Mouse (Mus musculus) C2C12 (cell line): ENCODE measurements around the gene Pou3f4.

Source experiments
- CEBPB ChIP-seq: IDR thresholded peaks from one replicate; pipeline ENCODE4 v1.6.1; 2011; ENCODE audit warnings: low read depth, mild to moderate bottlenecking, control low read depth, moderate library complexity
- CTCF ChIP-seq: IDR thresholded peaks from one replicate; pipeline ENCODE4 v1.5.1; 2011; ENCODE audit not compliant: control insufficient read depth, insufficient read depth, insufficient read length
- FOSL1 ChIP-seq: IDR thresholded peaks from one replicate; pipeline ENCODE4 v1.8.0; 2011; ENCODE audit warnings: mild to moderate bottlenecking, low read length; ENCODE audit not compliant: poor library complexity, insufficient read depth, severe bottlenecking
- MAX ChIP-seq: IDR thresholded peaks from one replicate; pipeline ENCODE4 v1.6.1; 2011; ENCODE audit warnings: mild to moderate bottlenecking, control low read depth
- MYOD1 ChIP-seq: IDR thresholded peaks from one replicate; pipeline ENCODE4 v1.6.1; 2011; ENCODE audit warnings: low read depth; ENCODE audit not compliant: control insufficient read depth, insufficient read length
- MYOG ChIP-seq: IDR thresholded peaks from one replicate; pipeline ENCODE4 v1.6.1; 2011; ENCODE audit not compliant: control insufficient read depth, insufficient read length; ENCODE audit errors: extremely low read depth
- USF1 ChIP-seq: IDR thresholded peaks from one replicate; pipeline ENCODE4 v1.6.1; 2011; ENCODE audit warnings: low read depth, mild to moderate bottlenecking, control low read depth, moderate library complexity

DNA sequence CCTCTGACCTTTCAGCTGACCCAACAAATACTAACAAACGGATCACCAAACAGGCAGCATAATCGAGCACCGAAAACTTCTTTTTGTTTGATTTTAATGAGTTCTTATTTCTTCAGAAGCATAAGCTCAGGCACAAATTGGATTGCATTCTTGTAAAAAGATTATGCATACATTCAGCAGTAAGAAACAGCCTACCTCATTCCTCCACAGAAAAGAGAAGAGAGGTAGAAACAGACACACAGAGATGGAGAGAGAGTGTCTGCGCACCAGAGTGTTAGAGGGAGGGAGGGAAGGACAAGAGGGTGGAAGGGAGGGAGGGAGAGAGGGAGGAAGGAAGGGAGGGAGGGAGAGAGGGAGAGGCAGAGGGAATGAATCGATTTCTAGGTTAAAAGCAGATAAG, 2.0 kb upstream of the Pou3f4 start:
- TF ChIP-seq CTCF (no peak), CEBPB (no peak), MAX (no peak), FOSL1 (no peak), MYOD1 (no peak), USF1 (no peak), MYOG (no peak)
